Mouse (Mus musculus): ENCODE results near the gene Kcng1.

GRCm38 (mm10) chr2:168299650-168300049, 18.1 kb upstream of the Kcng1 start:
- TF ChIP-seq HCFC1 (IDR thresholded peaks at IDR 0.05; ENCODE audit: borderline replicate concordance, insufficient read depth, low read length) (no peak), ZC3H11A (IDR thresholded peaks at IDR 0.05; ENCODE audit: borderline replicate concordance, low read depth, low read length) (no peak), MAFK (IDR thresholded peaks at IDR 0.05; ENCODE audit: insufficient read depth, low read depth, low read length) (no peak)

All from ES-E14 (cell line).